Mouse (Mus musculus): ENCODE results near the gene Ugt1a1.
"Not testable (repeated sequence)": the region's sequence is repeated elsewhere in the genome, so short reads cannot be mapped to it uniquely, and the experiment has no call there.

Ugt1a1 gene

DNA sequence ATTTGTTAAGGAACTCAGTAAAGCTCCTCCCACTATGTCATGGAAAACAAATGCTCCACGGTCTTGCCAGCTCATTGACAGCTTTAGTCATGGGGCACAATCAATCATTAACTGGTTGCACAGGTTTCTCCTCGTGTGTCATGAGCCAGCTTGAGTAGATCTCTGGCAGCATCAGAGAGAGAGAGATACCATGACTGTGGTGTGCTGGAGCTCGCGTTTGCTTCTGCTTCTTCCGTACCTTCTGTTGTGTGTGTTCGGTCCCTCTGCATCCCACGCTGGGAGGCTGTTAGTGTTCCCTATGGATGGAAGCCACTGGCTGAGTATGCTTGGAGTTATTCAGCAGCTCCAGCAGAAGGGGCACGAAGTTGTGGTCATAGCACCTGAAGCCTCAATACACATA, at the start of gene Ugt1a1:
Gene Ugt1a1, plus strand, starts transcription at position 148 of the 400 bp plus-strand sequence.
- DNase-seq (ENCODE audit: low spot score in 2 of 2), result no peak

DNA sequence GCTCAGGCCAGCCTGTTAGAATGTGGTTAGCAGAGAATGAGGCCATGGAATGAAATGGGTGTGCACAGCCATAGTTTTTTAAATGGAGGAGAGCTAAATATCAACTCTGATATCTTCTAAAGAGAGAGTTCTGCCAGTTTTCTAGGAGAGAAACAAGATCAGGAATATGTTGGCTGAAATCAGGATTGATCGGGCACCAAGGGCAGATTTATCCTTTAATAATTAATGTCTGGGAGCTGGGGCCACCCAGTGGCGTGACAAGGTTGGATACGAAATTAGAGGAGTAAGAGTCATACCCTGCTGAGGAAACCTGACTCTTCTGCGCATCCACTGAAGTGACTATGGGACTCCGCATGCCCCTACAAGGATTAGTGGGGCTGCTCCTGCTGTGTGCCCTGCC, 46.0 kb upstream of the Ugt1a1 start, which contains the start of gene Ugt1a5:
Gene Ugt1a5, plus strand, starts transcription at position 302 of the 400 bp plus-strand sequence.
- DNase-seq (ENCODE audit: low spot score in 2 of 2), result no peak

DNA sequence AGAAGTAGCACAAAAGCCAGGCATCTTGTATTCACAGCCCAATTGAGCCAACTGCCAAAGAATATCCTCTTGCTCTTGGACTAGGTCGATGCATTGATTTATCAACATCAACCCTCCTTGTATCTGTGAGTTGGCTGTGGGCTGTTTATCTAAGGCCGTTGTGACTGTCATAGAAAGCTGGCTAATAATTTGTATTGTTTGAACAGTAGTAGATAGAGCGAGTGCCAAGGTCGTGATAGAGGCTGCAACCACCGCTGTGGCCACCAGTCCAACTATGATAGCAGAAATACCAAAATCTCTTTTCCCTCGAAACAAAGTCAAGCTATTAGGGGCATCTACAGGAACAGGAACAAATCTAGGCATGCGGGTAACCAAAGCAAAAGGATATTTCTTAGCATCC, 39.6 kb upstream of the Ugt1a1 start:
- not testable (repeated sequence) for DNase-seq (ENCODE audit: low spot score in 2 of 2)

DNA sequence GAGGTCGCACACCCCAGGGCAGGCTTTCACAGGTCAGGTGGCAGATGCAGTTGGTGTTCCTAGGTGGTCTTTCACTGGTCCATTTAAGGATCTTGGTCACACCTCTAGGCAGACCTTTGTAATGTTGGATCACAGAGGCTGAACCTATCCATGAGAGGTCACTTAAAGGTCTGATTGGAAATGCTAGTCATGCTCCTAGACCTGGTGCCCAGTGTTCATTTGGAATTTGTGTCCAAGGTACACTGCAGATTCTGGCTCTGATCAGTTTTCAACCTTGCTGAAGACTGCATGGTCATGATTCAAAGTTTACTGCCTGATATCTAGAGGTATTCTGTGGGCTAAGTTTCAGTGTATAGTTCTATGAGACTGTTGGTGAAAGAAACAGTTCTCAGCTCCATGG, 32.1 kb upstream of the Ugt1a1 start:
- no peak for DNase-seq (ENCODE audit: low spot score in 2 of 2)

DNA sequence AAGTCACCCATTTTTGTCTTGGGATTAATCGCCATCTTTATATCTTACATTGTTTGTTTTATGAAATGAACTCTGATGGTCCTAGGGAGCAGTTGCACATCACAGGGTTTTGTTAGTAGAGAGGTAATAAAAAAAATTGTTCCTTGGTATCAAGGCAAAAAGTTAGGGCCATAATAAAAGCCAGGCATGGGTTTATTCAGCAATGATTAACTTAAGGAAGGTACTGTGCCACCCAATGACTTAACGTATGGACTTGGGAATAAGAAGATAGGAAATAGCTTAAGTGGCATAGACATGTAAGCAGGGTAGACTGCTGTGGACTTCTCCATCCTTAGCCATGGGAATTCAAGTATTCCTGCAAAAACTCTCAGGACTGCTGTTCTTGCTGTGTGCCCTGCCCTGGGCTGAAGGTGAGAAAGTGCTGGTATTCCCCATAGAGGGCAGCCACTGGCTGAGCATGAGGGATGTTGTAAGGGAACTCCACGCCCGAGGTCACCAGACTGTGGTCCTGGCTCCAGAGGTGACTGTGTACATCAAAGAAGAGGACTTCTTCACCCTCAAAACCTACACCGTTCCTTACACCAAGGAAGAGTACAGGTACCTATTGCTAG, 25.3 kb upstream of the Ugt1a1 start:
- DNase-seq (ENCODE audit: low spot score in 2 of 2), result no peak

DNA sequence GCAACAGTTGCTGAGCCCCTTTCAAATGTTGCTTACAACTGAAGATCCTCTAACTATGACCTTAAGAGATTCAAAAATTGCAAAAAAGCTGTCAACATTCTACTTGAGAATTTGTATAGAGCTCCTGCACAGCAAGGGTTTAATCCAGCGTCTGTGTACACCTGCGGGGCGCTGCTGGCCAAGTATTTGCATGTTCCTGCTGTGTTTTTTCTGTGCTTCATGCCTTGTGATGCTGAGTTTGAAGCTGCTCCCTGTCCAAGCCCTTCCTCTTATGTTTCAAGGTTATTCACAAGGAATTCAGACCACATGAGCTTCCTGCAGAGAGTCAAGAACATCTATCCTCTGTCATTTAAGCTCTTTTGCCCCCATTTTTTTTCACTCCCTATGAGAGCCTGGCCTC, 19.6 kb upstream of the Ugt1a1 start:
- no peak for DNase-seq (ENCODE audit: low spot score in 2 of 2)

DNA sequence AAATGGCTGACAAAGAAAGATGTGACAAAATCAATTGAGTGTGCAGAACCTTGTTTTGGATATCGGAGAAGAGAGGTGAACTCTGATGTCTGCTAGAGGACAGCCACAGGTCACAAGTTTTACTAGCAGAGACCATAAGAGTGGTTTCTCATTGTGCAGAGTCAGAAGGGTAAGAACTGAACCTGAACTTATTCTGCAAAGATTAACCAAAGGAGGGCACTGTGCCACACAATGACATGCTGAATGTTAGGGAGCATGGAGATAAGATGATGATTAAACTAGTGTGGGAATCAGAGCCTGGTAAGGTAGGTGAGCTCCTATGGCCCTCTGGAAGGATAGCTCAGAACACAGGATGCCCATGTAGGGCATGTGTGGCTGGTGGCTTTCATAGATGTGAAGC, 16.1 kb upstream of the Ugt1a1 start:
- DNase-seq (ENCODE audit: low spot score in 2 of 2), result no peak

DNA sequence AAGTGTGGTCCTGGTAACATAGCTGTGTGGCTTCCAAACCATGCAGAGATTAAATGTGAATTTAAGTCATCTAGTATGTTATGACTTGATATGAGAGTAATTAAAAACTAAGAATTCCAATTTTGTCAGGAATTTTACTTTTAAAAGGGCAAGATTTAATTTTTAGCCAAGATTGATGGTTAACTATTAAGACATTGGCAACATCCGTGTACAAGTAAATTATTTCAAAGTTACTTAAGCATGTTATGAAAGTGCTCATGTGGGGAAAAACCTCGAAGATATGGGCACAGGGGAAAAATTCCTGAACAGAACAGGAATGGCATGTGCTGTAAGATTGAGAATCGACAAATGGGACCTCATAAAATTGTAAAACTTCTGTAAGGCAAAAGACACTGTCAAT, 14.3 kb upstream of the Ugt1a1 start:
- DNase-seq (ENCODE audit: low spot score in 2 of 2), result no peak

DNA sequence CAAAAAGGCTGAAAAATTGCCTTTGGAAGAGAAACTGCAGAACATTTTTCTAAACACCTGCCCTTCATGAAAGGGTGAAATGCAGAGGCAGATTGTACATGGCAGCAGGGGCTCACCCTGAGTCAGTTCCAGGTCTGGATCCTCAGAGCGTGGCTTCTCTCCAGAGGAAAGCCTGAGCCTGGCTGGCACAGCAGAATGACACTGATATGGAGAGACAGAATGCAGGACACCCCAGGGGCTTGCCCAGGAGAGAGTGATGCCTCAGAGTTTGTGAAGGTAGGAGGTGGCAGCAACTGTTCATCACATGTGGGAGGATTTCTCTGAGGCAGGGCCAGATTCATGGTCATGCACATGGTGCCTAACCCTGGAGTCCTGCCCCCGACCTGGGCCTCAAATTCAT, 11.8 kb upstream of the Ugt1a1 start:
- no peak for DNase-seq (ENCODE audit: low spot score in 2 of 2)

DNA sequence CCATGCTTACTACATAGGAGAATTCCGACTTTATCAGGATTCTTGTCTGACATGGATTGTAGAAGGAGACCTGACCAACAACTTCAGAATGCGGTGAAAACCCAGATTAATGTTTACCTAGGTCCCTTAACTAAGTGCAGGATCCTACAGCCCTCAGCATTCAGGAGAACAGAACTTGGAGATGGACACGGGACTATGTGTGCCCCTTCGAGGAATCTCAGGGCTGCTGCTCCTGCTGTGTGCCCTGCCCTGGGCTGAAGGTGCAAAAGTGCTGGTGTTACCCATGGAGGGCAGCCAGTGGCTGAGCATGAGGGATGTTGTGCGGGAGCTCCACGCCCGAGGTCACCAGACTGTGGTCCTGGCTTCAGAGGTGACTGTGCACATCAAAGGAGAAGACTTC, 11.3 kb upstream of the Ugt1a1 start, which contains the start of gene Ugt1a2:
Gene Ugt1a2, plus strand, starts transcription at position 146 of the 400 bp plus-strand sequence.
- no peak for DNase-seq (ENCODE audit: low spot score in 2 of 2)

DNA sequence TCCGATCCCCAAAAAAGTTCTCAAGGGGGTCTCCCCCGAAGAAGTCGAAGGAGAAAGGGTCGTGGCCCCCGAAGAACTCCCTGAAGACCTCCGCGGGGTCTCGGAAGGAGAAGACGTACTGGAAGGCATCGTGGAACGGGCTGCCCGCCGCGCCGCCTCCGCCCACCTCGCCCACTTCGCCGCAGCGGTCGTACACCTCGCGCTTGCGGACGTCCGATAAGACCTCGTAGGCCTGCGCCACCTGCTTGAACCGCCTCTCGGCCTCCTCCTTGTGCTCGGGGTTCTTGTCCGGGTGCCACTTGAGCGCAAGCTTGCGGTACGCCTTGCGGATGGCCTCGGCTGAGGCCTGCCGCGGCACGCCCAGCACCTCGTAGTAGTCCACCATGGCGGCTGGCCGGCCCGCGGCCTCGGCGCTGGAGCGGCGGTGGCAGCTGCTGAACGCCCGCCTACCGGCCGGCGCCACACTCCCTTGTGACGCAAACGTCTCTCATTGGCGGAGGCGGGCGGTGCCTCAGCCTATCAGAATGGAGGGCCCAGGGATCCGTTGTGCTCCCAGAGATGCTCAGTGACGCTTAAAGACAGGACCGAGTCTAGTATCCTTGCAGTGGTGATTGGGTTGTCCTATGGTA, 6.4 kb upstream of the Ugt1a1 start, which contains the start of gene Dnajb3:
Gene Dnajb3, minus strand, starts transcription at position 489 of the 629 bp plus-strand sequence.
- peak; percentile 73 to 80 for DNase-seq (ENCODE audit: low spot score in 2 of 2)

DNA sequence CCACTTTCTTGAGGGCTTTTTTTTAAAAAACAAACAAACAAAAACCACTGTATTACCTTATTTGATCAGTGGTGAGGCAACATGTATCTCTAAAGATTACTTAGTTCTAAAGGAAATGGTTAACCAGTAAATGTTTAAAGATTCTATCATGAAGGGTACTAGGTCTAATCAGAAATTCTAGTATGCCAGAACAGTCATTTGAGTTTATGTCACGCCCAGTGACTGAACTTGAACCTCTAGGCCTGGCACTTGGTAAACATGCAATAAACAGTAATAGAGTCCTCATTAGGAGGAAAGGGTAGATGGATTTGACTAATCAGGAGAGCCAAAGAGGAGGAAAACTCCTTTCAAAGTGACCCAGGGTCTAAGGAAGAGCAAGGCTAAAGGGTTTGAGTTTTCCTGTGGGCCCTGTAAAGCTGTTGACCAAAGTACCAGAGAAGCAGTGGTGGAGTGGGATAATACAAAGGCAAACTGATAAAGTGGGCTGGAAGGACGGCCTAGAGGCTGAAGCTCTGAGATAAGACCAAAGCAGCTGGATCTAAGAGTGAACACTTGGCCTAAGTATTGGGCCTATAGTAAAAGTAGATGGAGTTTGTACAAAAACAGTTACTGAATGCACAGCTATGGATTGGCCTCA, 4.8 kb upstream of the Ugt1a1 start:
- DNase-seq (ENCODE audit: low spot score in 2 of 2), result no peak

DNA sequence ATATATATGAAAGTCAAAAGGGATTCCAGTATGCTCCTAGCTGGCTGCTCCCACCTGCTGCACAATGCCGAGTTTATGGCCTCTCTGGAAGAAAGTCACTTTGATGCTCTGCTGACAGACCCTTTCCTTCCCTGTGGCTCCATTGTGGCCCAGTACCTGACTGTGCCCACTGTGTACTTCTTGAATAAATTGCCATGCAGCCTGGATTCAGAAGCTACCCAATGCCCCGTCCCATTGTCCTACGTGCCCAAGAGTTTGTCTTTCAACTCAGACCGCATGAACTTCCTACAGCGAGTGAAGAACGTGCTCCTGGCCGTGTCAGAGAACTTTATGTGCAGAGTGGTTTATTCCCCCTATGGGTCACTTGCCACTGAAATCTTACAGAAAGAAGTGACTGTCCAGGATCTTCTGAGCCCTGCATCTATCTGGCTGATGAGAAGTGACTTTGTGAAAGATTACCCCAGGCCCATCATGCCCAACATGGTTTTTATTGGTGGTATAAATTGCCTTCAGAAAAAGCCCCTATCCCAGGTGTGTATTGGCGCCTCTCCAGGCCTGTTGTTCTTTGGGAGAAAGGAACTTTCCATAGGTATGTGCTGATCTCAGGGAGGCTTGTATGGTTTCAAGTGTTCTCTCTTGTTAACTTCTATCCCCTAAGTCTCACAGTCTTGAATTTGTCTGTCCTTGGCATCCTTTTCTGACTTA, 734 bp downstream of the Ugt1a1 start:
- DNase-seq (ENCODE audit: low spot score in 2 of 2), result no peak

DNA sequence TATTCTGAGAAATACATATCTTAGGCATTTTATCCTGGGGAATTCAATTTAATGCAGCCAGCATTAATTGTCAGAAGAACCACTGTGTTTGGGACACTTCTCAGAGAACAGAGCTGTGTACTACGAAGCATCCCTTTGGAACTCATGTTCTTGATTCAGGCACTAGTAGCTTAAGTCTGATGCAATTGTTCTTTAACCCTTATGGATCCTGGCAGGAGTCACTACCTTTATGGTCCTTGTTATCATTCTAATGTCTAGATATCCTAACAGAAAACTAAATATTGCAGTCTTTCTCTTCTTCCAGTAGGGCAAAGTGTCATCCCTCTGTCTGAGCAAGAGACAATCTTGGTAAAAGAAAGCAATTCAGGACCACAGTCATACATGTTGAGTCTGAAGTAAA, 1.3 kb downstream of the Ugt1a1 start:
- no peak for DNase-seq (ENCODE audit: low spot score in 2 of 2)

DNA sequence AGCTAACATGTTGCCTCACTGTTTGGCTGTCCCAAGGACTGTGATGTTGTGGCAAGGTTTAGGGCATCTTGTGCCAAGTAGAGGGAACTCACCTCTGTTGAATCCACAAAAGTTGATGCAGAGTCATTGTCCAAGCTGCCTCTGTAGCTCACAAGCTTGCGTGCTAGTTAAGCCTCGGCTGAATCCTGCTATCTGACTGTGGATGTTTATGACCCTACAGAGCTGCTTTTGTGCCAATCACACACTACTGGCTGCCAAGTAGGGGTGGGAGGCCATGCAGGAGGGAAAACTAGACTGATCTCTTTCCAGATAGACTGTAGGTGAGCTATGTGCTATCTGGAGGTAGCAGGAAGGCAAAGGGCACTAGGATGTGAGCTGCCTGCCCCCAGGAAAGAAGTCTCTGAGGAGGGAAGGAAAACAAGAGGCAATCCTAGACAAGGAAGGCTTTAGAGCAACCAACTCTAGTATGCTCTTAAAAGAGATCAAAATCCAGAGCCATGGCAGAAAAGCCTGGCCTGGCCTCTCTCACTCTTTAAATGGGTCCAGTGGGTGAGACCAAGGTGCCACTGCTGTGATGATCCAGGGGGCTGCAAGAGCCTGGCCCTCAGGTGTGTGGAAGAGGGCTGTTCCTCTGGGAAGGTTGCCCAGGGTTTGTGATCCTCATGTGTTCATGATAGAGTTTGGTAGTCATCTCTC, 2.2 kb downstream of the Ugt1a1 start:
- no peak for DNase-seq (ENCODE audit: low spot score in 2 of 2)

DNA sequence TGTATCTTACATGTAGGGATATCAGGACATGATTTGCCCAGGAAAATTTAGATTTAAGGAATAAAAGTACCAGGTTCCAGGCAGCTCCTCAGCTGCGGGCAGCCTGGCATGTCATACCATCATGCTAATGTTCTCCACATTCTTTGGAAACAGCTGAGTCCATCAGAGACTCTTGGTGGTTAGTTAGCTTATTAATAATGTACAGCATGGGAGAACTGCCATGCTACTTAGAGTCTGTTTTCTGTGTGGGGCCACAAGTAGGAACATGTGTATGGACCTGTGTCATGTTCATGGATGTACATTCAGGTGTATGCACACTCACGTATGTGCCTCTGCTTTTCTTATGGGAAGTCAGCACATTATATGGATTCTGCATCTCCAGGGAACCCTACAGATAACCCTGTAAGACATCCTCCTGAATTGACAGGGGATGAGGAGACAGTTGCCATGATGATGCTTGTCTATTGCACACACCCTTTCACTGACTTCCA, 2.7 kb downstream of the Ugt1a1 start:
- DNase-seq (ENCODE audit: low spot score in 2 of 2), result no peak

DNA sequence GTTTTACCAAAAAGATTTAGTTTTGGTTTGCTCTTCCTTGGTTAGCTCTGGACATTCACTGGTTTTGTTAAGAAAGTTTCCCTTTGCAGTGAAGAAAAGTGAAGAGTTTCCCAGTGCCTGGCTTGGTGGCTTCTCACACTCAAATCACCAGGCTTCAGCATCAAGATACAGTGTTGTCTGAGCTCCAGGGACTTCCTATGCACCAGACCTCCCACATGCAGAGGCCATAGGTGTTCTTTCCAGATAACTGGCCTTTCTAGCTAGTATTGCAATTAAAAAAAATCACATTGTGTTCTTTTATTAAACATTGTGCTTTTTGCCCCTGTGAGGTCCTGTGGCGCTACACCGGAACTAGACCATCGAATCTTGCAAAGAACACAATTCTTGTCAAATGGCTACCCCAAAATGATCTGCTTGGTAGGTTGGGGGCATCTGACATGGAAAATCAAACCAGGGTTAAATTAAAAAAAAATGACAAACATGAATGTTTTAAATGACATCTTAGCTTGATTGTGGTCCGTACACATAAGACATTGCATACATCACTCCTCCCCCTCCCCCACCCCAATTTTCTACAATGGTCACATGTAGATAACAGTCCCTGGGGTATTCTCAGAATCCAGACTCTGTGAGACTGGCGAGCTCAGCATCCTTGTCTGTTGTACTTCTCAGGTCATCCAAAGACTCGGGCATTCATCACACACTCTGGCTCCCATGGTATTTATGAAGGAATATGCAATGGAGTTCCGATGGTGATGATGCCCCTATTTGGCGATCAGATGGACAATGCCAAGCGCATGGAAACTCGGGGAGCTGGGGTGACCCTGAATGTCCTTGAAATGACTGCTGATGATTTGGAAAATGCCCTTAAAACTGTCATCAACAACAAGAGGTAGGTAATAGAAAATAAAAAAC, 4.0 kb downstream of the Ugt1a1 start:
- DNase-seq (ENCODE audit: low spot score in 2 of 2), result no peak

DNA sequence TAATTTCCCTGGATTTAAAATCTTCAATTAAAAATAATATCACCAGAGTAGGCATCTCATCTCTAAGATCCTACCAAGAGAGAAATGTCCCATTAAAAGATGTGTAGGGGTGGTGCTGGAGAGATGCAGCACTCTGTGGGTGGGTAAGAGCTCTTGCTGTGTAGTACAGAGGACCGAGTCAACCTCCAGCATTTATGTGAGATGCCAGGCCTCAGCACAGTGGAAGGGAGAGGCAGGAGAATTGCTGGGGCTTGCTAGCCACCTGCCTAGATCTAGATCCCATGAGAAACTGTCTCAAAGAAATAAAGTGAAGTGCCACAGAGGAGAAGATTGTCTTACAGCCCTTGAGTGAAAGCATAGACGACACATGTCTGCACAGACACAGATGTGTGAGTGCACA, 4.8 kb downstream of the Ugt1a1 start:
- DNase-seq (ENCODE audit: low spot score in 2 of 2), result no peak

DNA sequence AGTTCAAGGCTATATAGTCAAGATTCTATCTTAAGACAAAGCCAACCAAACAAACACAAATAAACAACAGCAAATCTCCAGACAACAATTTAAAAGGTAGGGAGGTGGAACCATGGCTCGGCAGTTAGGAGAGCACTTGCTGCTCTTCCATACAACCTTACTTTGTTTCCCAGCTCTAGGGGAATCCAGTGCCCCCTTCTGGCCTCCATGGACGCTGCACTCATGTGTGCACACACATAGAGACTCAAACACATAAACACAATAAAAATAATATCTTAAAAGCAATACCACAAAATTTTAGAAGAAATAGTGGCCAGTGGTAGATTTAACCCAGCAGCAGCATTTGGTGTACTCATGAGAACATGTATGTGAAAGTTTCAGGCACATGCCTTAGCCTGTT, 5.4 kb downstream of the Ugt1a1 start:
- no peak for DNase-seq (ENCODE audit: low spot score in 2 of 2)

DNA sequence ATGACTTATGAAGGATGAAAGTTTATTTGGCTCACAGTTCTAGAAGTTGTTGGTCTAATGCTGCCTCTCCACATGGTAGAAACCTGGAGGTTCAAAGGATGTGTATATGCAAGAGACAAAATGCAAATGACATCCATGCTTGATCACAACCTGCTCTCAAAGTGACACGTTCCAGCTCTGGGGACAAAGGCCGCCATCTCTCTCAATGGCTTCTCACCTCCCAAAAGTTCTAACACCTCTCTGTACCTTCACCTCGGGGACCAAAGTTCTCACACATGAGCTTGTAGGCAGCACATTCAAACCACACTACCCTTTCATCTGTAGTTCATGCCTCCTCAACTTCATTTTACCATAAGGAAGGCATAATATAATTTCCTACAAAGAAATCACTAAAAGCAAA, 5.8 kb downstream of the Ugt1a1 start:
- DNase-seq (ENCODE audit: low spot score in 2 of 2), result no peak

DNA sequence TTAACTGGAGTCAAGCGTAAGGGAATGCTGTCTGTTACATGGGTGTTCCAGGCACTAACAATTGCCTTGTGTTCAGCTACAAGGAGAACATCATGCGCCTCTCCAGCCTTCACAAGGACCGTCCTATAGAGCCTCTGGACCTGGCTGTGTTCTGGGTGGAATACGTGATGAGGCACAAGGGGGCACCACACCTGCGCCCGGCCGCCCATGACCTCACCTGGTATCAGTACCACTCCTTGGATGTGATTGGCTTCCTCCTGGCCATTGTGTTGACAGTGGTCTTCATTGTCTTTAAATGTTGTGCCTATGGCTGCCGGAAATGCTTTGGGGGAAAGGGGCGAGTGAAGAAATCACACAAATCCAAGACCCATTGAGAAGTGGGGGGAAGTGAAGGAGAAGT, 6.3 kb downstream of the Ugt1a1 start:
- peak in 1 of 2 experiments; percentile 25 for DNase-seq (ENCODE audit: low spot score in 2 of 2)

All from thymus, postnatal 10 days (tissue).